Mouse (Mus musculus): ENCODE data around the gene H2-DMb2. TPM values are rescaled to one million over a fixed set of nuclear protein-coding genes. Genes with fewer than 3 reads are reported as not detected.

Gene H2-DMb2
- polyA plus RNA-seq, 1 experiment: not detected

DNA sequence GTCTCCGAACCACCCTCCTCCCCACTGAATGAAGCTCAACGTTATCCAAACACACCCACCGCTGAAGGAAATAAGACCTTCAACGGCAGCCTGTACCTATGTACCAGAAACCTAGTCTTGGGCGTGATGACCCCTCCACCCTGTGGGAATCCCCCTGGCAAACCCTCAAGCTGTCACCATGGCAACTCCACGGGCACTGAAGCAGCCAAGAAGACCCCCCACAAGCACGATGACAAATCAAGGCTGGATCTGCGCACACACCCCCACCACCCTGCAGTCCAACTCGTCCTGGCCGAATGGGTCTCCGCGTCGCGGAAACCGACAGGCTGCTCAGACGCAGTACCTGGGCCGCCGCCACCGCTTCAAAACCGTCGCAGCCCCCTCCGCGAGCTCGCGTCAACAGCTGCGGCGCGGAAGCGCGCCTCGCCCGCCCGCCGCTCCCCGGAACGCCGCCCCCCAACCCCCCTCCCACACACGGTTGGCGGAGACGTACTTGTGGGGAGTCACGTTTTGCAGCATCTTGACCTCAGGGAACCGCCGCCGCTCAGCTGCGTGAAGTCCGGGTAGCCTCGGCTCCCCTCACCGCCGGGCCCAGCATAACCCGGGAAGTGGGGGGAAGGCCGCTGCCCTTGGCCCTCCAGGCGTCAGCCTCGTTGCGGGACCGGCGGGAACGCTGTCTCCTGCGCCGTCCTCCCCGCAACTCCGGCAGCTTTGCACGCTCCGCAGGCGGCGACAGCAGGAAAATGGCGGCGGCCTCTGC is 24.8 kb upstream of the H2-DMb2 start:
- TF ChIP-seq USF1 (IDR thresholded peaks at IDR 0.05; ENCODE audit: low read depth) (no peak), SRF (IDR thresholded peaks at IDR 0.05; ENCODE audit: control insufficient read depth, insufficient read length, low read depth) (no peak), REST (IDR thresholded peaks at IDR 0.05; ENCODE audit: insufficient read depth, insufficient read length) (no peak), POLR2AphosphoS2 (IDR thresholded peaks at IDR 0.05; ENCODE audit: insufficient read length, low read depth) (peak; percentile 62), TCF3 (IDR thresholded peaks at IDR 0.05; ENCODE audit: insufficient read length, low read depth) (no peak), POLR2A (IDR thresholded peaks at IDR 0.05; ENCODE audit: insufficient read length, low read depth) (peak; percentile 43), TCF12 (IDR thresholded peaks at IDR 0.05; ENCODE audit: insufficient read depth, poor library complexity, severe bottlenecking) (no peak), CEBPB (IDR thresholded peaks at IDR 0.05; ENCODE audit: insufficient read depth, poor library complexity, severe bottlenecking) (no peak), MYOD1 (IDR thresholded peaks at IDR 0.05; ENCODE audit: control insufficient read depth in 1 of 3, insufficient read length in 2 of 3, low read depth in 2 of 3) (peak in 1 of 3 experiments; percentile 20), MYOG (IDR thresholded peaks at IDR 0.05; ENCODE audit: control insufficient read depth in 1 of 3, insufficient read depth in 1 of 3, insufficient read length in 2 of 3, low read depth in 2 of 3) (peak in 2 of 3 experiments; percentile 11 to 41), MAX (IDR thresholded peaks at IDR 0.05; ENCODE audit: low read depth) (no peak), E2F4 (IDR thresholded peaks at IDR 0.05; ENCODE audit: insufficient read depth) (no peak)
- H3K36me3 ChIP-seq (ENCODE audit: control insufficient read depth, insufficient read depth): peaks cover 47% of the 10 kb centered on the region
- peaks cover 58% of the 10 kb centered on the region for H3K79me2 ChIP-seq (ENCODE audit: control insufficient read depth, insufficient read depth)
- H3K27me3 ChIP-seq (ENCODE audit: control insufficient read depth, insufficient read depth, insufficient read length): no peaks in the 10 kb centered on the region
- H3K4me3 ChIP-seq: peak overlapping the region; percentile 99
- peak overlapping the region; percentile 37 for H3ac ChIP-seq (ENCODE audit: control insufficient read depth, insufficient read length)
- H3K4me2 ChIP-seq (ENCODE audit: low read depth): peak overlapping the region; percentile 96

DNA sequence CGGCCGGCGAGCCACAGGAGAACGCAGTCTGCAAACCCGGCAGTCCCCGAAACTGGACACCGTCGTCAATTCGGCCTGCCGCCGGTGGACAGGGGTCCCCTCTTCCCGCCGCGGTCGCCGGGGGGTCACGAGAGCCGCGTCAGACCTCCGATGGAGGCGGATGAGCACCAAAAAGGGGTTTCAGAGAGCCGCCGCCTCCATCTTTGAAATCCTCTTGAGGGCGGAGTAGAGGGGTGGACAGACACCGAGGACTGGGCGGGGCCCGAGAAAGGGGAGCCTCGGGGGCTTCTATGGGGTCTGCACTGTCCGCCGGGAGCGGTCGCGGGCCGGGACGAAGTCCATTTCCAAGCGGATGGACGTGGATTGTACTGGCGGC is 24.2 kb upstream of the H2-DMb2 start:
- Histone ChIP-seq H3K27me3 (ENCODE audit: control insufficient read depth, insufficient read depth, insufficient read length) (no peaks in the 10 kb centered on the region), H3K4me3 (peak overlapping the region; percentile 99), H3K79me2 (ENCODE audit: control insufficient read depth, insufficient read depth) (peaks cover 64% of the 10 kb centered on the region), H3K4me2 (ENCODE audit: low read depth) (no peak overlapping the region), H3ac (ENCODE audit: control insufficient read depth, insufficient read length) (peak overlapping the region; percentile 37), H3K36me3 (ENCODE audit: control insufficient read depth, insufficient read depth) (peaks cover 41% of the 10 kb centered on the region)
- TF ChIP-seq POLR2A (IDR thresholded peaks at IDR 0.05; ENCODE audit: insufficient read length, low read depth) (no peak), MYOD1 (IDR thresholded peaks at IDR 0.05; ENCODE audit: control insufficient read depth in 1 of 3, insufficient read length in 2 of 3, low read depth in 2 of 3) (no peak), TCF3 (IDR thresholded peaks at IDR 0.05; ENCODE audit: insufficient read length, low read depth) (no peak), REST (IDR thresholded peaks at IDR 0.05; ENCODE audit: insufficient read depth, insufficient read length) (no peak), CEBPB (IDR thresholded peaks at IDR 0.05; ENCODE audit: insufficient read depth, poor library complexity, severe bottlenecking) (no peak)

DNA sequence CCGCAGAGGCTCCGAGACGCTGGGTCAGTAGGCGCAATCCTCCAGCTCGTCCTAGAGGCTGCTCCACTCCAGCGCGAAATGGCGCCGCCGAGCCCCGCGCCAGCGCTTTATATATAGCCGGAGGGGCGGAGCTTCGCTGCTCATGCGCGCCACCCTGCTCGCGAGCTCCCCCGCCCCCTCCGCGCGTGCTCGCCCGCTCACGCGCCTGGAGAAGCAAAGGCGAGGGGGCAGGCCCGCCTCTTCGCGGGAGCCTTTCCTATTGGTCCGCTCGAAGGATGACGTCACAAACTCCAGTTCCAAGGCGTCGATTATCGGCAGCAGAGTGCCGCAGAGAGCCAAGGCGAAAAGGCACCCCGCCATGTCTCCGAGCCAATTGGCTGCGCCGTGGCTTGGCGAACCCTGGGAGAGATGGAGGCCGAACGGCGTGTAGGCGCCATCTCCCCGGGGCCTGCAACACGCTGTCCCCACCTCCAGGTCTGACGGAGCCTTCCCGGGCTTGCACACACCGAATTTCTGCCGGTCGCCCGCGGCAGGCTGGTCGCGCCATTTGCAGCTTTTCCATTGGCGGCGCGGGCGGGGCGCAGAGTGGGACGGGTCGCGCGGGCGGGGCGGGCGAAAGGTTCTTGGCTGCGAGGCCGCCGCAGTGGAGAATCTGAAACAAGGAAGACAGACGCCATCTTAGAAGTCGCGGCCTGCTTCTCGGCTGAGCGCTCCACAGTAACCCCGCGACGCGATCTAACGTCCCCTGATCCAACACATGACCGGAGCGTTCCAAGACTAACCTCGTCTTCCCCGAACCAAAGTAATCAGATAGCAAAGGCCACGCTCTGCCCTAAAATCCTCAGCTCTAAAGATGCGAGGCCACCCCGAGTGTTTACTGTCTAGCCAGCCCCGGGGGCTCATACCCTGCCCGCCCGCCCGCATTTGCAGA is 23.6 kb upstream of the H2-DMb2 start, which contains the start of gene H2-DMa:
Gene H2-DMa (plus strand): TSS at position 293 of the 931 bp plus-strand sequence.
- Histone ChIP-seq H3K36me3 (ENCODE audit: control insufficient read depth, insufficient read depth) (peaks cover 35% of the 10 kb centered on the region), H3K79me2 (ENCODE audit: control insufficient read depth, insufficient read depth) (peaks cover 65% of the 10 kb centered on the region), H3K4me2 (ENCODE audit: low read depth) (peak within 1 kb of the TSS; percentile 80), H3K4me3 (peak within 1 kb of the TSS; percentile 99), H3ac (ENCODE audit: control insufficient read depth, insufficient read length) (peak within 1 kb of the TSS; percentile 37), H3K27me3 (ENCODE audit: control insufficient read depth, insufficient read depth, insufficient read length) (no peaks in the 10 kb centered on the region)
- TF ChIP-seq TCF12 (IDR thresholded peaks at IDR 0.05; ENCODE audit: insufficient read depth, poor library complexity, severe bottlenecking) (no peak), TCF3 (IDR thresholded peaks at IDR 0.05; ENCODE audit: insufficient read length, low read depth) (no peak), MYOD1 (IDR thresholded peaks at IDR 0.05; ENCODE audit: control insufficient read depth in 1 of 3, insufficient read length in 2 of 3, low read depth in 2 of 3) (peak in 1 of 3 experiments; percentile 1), MAX (IDR thresholded peaks at IDR 0.05; ENCODE audit: low read depth) (no peak), USF1 (IDR thresholded peaks at IDR 0.05; ENCODE audit: low read depth) (no peak), E2F4 (IDR thresholded peaks at IDR 0.05; ENCODE audit: insufficient read depth) (peak; percentile 17), POLR2AphosphoS2 (IDR thresholded peaks at IDR 0.05; ENCODE audit: insufficient read length, low read depth) (peak; percentile 95), POLR2A (IDR thresholded peaks at IDR 0.05; ENCODE audit: insufficient read length, low read depth) (peak; percentile 78), MYOG (IDR thresholded peaks at IDR 0.05; ENCODE audit: control insufficient read depth in 1 of 3, insufficient read depth in 1 of 3, insufficient read length in 2 of 3, low read depth in 2 of 3) (peak in 1 of 3 experiments; percentile 28), SRF (IDR thresholded peaks at IDR 0.05; ENCODE audit: control insufficient read depth, insufficient read length, low read depth) (peak; percentile 9), REST (IDR thresholded peaks at IDR 0.05; ENCODE audit: insufficient read depth, insufficient read length) (peak; percentile 31), CEBPB (IDR thresholded peaks at IDR 0.05; ENCODE audit: insufficient read depth, poor library complexity, severe bottlenecking) (no peak)

DNA sequence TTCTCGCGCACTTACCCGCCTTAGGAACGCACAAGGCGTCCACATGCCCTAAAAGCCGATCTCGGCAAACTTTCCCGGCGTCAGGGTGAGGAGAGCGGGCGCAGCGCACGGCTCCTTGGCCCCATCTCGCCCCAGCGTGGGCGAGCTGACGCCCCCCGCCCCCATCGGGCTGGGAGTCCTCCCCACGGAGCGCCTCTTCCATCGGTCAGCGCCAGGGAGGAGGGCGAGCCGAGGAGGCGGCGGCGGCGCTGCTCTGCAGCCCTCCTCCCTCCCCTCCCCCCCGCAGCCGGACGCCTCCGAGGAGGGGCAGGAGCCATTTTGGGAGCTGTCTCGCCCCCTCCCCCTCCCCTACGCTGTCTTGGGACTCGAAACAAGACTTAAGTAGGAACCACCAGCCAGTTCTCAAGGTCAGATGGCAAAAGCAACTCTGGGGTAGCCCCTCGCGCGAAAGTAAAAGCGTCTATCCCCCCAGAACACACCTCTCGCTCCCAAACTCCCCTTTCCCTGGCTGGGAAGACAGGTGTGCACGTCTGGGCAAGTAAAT is 22.9 kb upstream of the H2-DMb2 start:
- no peaks in the 10 kb centered on the region for H3K27me3 ChIP-seq (ENCODE audit: control insufficient read depth, insufficient read depth, insufficient read length)
- H3K4me3 ChIP-seq: peak overlapping the region; percentile 99
- H3ac ChIP-seq (ENCODE audit: control insufficient read depth, insufficient read length): peak overlapping the region; percentile 37
- peaks cover 27% of the 10 kb centered on the region for H3K36me3 ChIP-seq (ENCODE audit: control insufficient read depth, insufficient read depth)
- peaks cover 65% of the 10 kb centered on the region for H3K79me2 ChIP-seq (ENCODE audit: control insufficient read depth, insufficient read depth)
- TF ChIP-seq CEBPB (IDR thresholded peaks at IDR 0.05; ENCODE audit: insufficient read depth, poor library complexity, severe bottlenecking) (no peak), MYOD1 (IDR thresholded peaks at IDR 0.05; ENCODE audit: control insufficient read depth in 1 of 3, insufficient read length in 2 of 3, low read depth in 2 of 3) (no peak), POLR2AphosphoS2 (IDR thresholded peaks at IDR 0.05; ENCODE audit: insufficient read length, low read depth) (peak; percentile 90), TCF3 (IDR thresholded peaks at IDR 0.05; ENCODE audit: insufficient read length, low read depth) (no peak), POLR2A (IDR thresholded peaks at IDR 0.05; ENCODE audit: insufficient read length, low read depth) (peak; percentile 82), E2F4 (IDR thresholded peaks at IDR 0.05; ENCODE audit: insufficient read depth) (no peak), USF1 (IDR thresholded peaks at IDR 0.05; ENCODE audit: low read depth) (no peak), REST (IDR thresholded peaks at IDR 0.05; ENCODE audit: insufficient read depth, insufficient read length) (no peak), SRF (IDR thresholded peaks at IDR 0.05; ENCODE audit: control insufficient read depth, insufficient read length, low read depth) (no peak), TCF12 (IDR thresholded peaks at IDR 0.05; ENCODE audit: insufficient read depth, poor library complexity, severe bottlenecking) (no peak), MYOG (IDR thresholded peaks at IDR 0.05; ENCODE audit: control insufficient read depth in 1 of 3, insufficient read depth in 1 of 3, insufficient read length in 2 of 3, low read depth in 2 of 3) (no peak), MAX (IDR thresholded peaks at IDR 0.05; ENCODE audit: low read depth) (no peak)
- H3K4me2 ChIP-seq (ENCODE audit: low read depth): peak overlapping the region; percentile 80

Measured in myocyte (in vitro differentiated cells).